Mouse (Mus musculus) limb, embryonic 14.5 days (tissue): ENCODE data around the gene Tbcb. TPM values are rescaled to one million over a fixed set of nuclear protein-coding genes. Genes with fewer than 3 reads are reported as not detected.
"Not testable (repeated sequence)": the region's sequence is repeated elsewhere in the genome, so short reads cannot be mapped to it uniquely, and the experiment has no call there.

ENCODE experiments used
- ATAC-seq: fragments of 200-750 bp; cut with Nextera tagmentation; 2 replicates; pipeline ENCODE4 v1.8.0; 2017; ENCODE audit warnings: low read depth, moderate number of reproducible peaks, moderate TSS enrichment; ENCODE audit not compliant: low FRiP score
- DNase-seq: peaks from one replicate; pipeline ENCODE4 v3.0.0-alpha.2; 2015; ENCODE audit warnings: low spot score
- H3K27ac ChIP-seq: fragments of 300-500 bp; sonication (generic); replicated peaks from 2 replicates; pipeline ENCODE4 v1.5.1; 2014; ENCODE audit warnings: low read depth, mild to moderate bottlenecking, low read length, moderate library complexity, mixed read lengths
- H3K27me3 ChIP-seq: fragments of 300-500 bp; sonication (generic); 2 replicates; pipeline ENCODE4 v1.6.1; 2014; ENCODE audit warnings: low read length, mixed read lengths; ENCODE audit not compliant: control insufficient read depth, insufficient read depth
- H3K36me3 ChIP-seq: fragments of 300-500 bp; sonication (generic); 2 replicates; pipeline ENCODE4 v1.6.1; 2014; ENCODE audit warnings: mild to moderate bottlenecking, low read length, moderate library complexity, mixed read lengths; ENCODE audit not compliant: control insufficient read depth, insufficient read depth
- H3K4me1 ChIP-seq: fragments of 300-500 bp; sonication (generic); 2 replicates; pipeline ENCODE4 v1.6.1; 2014; ENCODE audit warnings: antibody characterized with exemption, low read length, mixed read lengths; ENCODE audit not compliant: control insufficient read depth, insufficient read depth
- H3K4me2 ChIP-seq: fragments of 300-500 bp; sonication (generic); replicated peaks from 2 replicates; pipeline ENCODE4 v1.6.1; 2014; ENCODE audit warnings: low read depth, mild to moderate bottlenecking, low read length, moderate library complexity; ENCODE audit not compliant: severe bottlenecking
- H3K4me3 ChIP-seq: fragments of 300-500 bp; sonication (generic); replicated peaks from 2 replicates; pipeline ENCODE4 v1.5.1; 2014; ENCODE audit warnings: low read length
- H3K9ac ChIP-seq: fragments of 300-500 bp; sonication (generic); 2 replicates; pipeline ENCODE4 v1.6.1; 2014; ENCODE audit warnings: mild to moderate bottlenecking, low read depth, low read length, moderate library complexity; ENCODE audit not compliant: severe bottlenecking
- H3K9me3 ChIP-seq: fragments of 300-500 bp; sonication (generic); 2 replicates; pipeline ENCODE4 v1.6.1; 2016; ENCODE audit warnings: low read length; ENCODE audit not compliant: control insufficient read depth
- POLR2A ChIP-seq: fragments of 200-500 bp; IDR thresholded peaks from 2 replicates; pipeline ENCODE4 v1.8.0; 2012; ENCODE audit warnings: inconsistent platforms, mild to moderate bottlenecking, moderate library complexity, borderline replicate concordance; ENCODE audit not compliant: insufficient read depth, insufficient read length; ENCODE audit errors: extremely low read depth
- WGBS: fragments of 180-500 bp; shearing (Covaris S2); extraction: QIAGEN DNeasy Blood & Tissue Kit; methylation state at CpG from one replicate; pipeline ENCODE4 v1.1.7; 2014; 5-methylcytosine and 5-hydroxymethylcytosine counted together
- polyA plus RNA-seq, 2 experiments: library from polyadenylated mRNA; depleted of rRNA in 1 of 2; stranded (reverse) in 1 of 2; unstranded in 1 of 2; fragments of >200 nt; fragmentation: Nextera tagmentation in 1 of 2; extraction: Ambion mirVana in 1 of 2; gene quantifications; 2 replicates each; pipeline versions ENCODE4 v1.2.1 to v1.2.3; 2012 to 2014

The Tbcb gene
- polyA plus RNA-seq, 2 experiments = 90.3 to 185 TPM

GRCm38 (mm10) chr7:30216723-30217151 lies 15.3 kb downstream of the Tbcb start:
- ATAC-seq = peak; percentile 76
- TF ChIP-seq POLR2A = no peak
- Histone ChIP-seq H3K36me3 (no peaks in the 10 kb centered on the region), H3K9ac (no peak overlapping the region), H3K4me3 (no peak overlapping the region; the same call in 1 of the 2 replicates), H3K4me1 (peaks cover 8% of the 10 kb centered on the region), H3K27me3 (no peaks in the 10 kb centered on the region), H3K4me2 (peak overlapping the region; percentile 39), H3K9me3 (no peaks in the 10 kb centered on the region), H3K27ac (no peak overlapping the region)
- DNase-seq = peak; percentile 88
- WGBS = 2% methylated on average over 16 of the region's 16 CpGs

DNA sequence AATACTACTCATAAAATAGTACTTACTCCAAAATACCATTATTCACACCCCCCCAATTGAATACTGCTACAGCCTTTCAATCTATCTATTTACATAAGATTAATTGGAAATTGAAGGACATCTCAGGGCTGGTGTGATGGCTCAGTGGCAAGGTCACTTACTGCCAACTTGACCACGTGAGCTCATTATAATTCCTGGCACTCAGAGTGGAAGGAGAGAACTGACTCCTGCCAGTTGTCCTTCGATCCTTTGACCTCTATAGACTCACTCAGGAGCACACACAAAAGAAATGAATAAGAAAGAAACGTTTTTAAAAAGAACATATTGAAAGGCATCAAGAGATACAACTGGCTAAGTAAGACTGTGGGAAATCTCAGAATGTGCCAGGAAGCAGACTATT lies 16.2 kb downstream of the Tbcb start:
- no peak overlapping the region for H3K27ac ChIP-seq
- no peak overlapping the region for H3K9ac ChIP-seq
- 92% methylated on average over 3 of the region's 3 CpGs for WGBS
- TF ChIP-seq POLR2A = no peak
- H3K36me3 ChIP-seq = no peaks in the 10 kb centered on the region
- peaks cover 8% of the 10 kb centered on the region for H3K4me1 ChIP-seq
- no peaks in the 10 kb centered on the region for H3K27me3 ChIP-seq
- H3K4me2 ChIP-seq = no peak overlapping the region
- no peak overlapping the region for H3K4me3 ChIP-seq
- no peaks in the 10 kb centered on the region for H3K9me3 ChIP-seq
- DNase-seq = no peak
- ATAC-seq = no peak

- no peak for TF ChIP-seq POLR2A
- no peak for ATAC-seq
- H3K4me2 ChIP-seq = no peak overlapping the region
- H3K9ac ChIP-seq = no peak overlapping the region
- no peak overlapping the region for H3K27ac ChIP-seq
- WGBS = 80% methylated on average over 3 of the region's 3 CpGs
- no peak for DNase-seq
- H3K4me3 ChIP-seq = no peak overlapping the region
- no peaks in the 10 kb centered on the region for H3K9me3 ChIP-seq
- peaks cover under 1% of the 10 kb centered on the region; the same call in 1 of the 2 replicates for H3K4me1 ChIP-seq
- no peaks in the 10 kb centered on the region for H3K27me3 ChIP-seq
- no peaks in the 10 kb centered on the region for H3K36me3 ChIP-seq
Measured at GRCm38 (mm10) chr7:30213881-30214280, 18.2 kb downstream of the Tbcb start.

DNA sequence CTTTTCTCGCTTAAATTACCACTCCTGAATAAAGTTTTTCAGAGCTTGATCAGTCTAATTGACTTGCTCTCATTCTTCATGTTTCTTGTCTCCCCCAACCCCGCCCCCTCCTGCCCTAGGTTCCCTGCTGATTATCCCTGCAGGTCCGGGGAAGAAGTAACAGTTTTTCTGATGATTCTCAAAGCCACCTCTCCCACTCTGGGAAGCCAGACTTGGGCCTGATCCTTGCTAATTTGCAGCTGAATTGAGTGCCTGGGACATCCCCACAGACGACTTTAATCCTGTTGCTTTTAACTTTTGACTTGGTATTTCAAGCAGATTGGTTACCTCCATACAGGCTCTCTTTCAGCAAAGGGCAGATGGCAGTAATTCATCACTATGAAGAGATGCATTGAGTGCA lies 21.0 kb downstream of the Tbcb start:
- Histone ChIP-seq H3K27ac (no peak overlapping the region), H3K4me1 (no peaks in the 10 kb centered on the region), H3K4me3 (no peak overlapping the region), H3K27me3 (no peaks in the 10 kb centered on the region), H3K4me2 (no peak overlapping the region), H3K36me3 (no peaks in the 10 kb centered on the region), H3K9ac (no peak overlapping the region), H3K9me3 (no peaks in the 10 kb centered on the region)
- 27% methylated on average over 4 of the region's 4 CpGs for WGBS
- ATAC-seq (no peak), DNase-seq (no peak)
- TF ChIP-seq POLR2A = no peak

- H3K9me3 ChIP-seq, H3K4me2 ChIP-seq, H3K9ac ChIP-seq, H3K36me3 ChIP-seq, H3K4me3 ChIP-seq, H3K4me1 ChIP-seq, ATAC-seq, DNase-seq, H3K27me3 ChIP-seq, H3K27ac ChIP-seq: not testable (repeated sequence)
- WGBS = 59% methylated on average over 5 of the region's 5 CpGs
Measured at GRCm38 (mm10) chr7:30206364-30206763, 25.7 kb downstream of the Tbcb start.

- Histone ChIP-seq H3K4me1 (peaks cover 9% of the 10 kb centered on the region), H3K4me2 (no peak overlapping the region), H3K4me3 (no peak overlapping the region), H3K27ac (no peak overlapping the region), H3K36me3 (no peaks in the 10 kb centered on the region), H3K9me3 (no peaks in the 10 kb centered on the region), H3K27me3 (no peaks in the 10 kb centered on the region), H3K9ac (no peak overlapping the region)
- DNase-seq (peak; percentile 59), ATAC-seq (no peak)
- 3% methylated on average over 2 of the region's 2 CpGs for WGBS
- no peak for TF ChIP-seq POLR2A
Measured at GRCm38 (mm10) chr7:30205383-30205782, 26.7 kb downstream of the Tbcb start.
